Mouse (Mus musculus) common myeloid progenitor, adult 5-6 weeks (primary cell): ENCODE results near the gene Elp1. TPM values are rescaled to one million over a fixed set of nuclear protein-coding genes. Genes with fewer than 3 reads are reported as not detected.

Experiments
- ATAC-seq: replicated peaks from 2 replicates; pipeline ENCODE4 v1.8.0; 2016; ENCODE audit warnings: low read depth, mild to moderate bottlenecking, moderate TSS enrichment, inconsistent platforms; ENCODE audit not compliant: poor library complexity, severe bottlenecking
- total RNA-seq: library from RNA; stranded (forward); fragments of 200-1000, 187-1606 nt; gene quantifications from 2 replicates; pipeline ENCODE4 v1.2.3, GENCODE M21; 2017

The Elp1 gene
- 34.9 and 42.8 TPM in 2 replicates for total RNA-seq

DNA sequence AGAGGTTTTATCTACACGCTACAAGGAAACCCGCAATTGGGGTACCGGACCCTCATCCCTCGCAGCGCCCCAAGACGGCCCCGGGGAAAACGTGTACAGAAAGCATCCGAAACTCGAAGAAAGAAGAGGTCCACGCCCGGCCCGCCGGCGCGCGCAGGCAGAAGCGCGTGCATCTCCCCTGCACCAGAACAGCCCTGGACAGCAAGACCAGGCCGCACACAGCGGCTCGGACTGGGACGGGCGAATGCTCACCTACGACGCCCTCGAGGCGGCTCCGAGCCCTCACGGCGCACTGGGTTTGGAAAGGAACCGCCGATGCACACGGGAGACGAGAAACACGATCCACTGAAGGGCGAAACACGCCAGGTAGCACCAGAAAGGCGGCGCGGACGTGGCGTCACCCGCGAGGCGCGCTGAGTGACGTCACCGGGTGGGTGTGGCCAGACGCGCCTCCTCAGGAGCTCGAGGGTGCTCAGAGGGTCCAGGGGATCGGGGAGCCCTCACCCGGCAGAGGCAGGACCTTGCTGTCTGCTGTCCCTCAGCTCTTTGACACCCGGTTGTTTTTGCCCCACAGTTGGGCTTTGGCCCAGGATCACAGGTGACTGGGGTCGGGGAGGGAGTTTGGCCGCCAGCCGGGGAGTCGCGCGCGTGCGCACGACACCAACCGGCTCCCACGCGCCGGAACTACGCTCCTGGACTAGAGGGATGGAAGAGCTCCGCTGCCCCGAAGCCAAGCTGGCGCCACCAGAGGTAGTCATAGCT, at the start of gene Elp1, which contains the start of gene Fam206a:
TSS of gene Elp1 (minus strand) at position 425 of the 762 bp plus-strand sequence.
TSS of gene Fam206a (plus strand) at position 439 of the 762 bp plus-strand sequence.
- ATAC-seq = peak; percentile 96

GRCm38 (mm10) chr4:56850724-56851123, 48.6 kb upstream of the Elp1 start:
- no peak for ATAC-seq

DNA sequence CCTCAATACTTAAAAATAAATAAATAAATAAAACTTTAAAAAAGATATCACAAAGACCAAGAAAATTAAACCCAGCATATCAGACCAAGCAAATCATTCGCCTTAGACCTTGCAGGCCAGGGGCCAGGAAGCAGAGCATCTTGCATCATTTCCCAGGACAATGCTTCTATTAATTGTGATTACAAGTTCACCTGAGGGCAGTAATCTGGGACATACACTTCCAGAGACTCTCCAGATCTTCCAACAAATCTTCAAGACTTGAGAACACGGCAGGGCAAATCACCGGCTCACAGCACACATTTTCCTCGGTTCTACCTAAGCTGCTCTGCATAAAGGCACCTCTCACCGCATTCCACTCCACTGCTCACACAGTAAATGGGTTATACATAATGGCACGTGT, 45.9 kb upstream of the Elp1 start:
- ATAC-seq = no peak

DNA sequence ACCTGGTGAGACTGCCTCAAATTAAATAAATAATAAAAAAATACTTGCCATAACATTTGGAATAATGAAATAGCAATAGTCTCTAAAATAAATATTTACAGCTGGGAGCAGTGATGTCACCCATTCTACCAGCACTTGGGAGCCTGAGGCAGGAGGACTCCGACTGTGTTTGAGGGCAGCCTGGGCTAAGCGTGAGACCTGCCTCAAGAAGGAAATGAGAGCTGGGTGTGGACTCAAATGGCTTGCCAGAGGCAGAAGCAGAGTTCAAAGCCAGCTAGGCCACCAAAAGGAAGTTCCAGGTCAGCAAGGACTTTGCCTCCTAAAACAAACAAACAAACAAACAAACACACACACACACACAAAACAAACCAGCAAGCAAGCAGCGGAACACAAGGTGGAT, 45.3 kb upstream of the Elp1 start:
- ATAC-seq = no peak

DNA sequence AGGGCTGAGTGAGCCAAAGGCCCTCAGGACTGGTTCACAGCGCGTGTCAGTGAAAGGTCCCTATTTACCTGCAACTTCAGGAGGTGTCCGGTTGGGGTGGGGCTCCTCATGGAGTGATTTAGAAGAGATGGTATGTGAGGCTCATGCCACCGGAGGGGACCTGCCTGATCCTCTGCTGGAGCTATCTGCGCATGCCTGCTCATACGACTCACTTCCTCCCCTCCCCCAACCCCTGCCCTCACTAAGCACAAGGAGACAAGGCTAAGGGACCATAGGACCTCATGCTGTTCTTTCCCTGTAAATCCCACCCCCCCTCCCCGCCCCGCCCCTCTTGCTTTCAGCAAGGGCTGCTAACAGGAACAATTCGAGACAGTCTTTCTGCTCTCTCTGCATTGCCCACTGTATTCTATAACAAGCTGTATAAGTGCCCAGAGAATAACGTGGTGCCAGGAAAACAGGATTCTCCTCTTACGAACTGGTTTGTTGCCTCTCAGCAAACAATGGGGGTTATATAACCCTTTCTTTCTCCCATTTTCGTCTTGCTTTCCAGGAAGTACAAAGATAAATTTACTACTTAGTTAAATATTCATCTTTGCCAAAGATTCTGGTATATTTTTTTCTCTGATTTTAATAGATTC, 43.9 kb upstream of the Elp1 start:
- no peak for ATAC-seq

DNA sequence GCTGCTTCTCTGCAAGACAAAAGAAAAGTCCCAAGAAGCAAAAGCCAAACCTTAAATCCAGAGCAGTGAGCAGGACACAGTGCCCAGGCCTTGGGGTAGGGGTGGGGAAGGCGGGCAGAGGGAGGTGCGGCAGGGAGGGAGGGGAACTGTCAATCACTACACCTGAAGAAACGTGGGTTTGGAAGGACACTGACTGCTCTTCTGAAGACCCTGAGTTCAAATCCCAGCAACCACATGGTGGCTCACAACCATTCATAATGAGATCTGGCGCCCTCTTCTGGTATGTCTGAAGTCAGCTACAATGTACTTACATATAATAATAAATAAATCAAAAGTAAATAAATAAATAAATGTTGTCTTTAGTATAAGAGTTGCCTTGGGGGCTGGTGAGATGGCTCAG, 42.8 kb upstream of the Elp1 start:
- ATAC-seq = no peak

DNA sequence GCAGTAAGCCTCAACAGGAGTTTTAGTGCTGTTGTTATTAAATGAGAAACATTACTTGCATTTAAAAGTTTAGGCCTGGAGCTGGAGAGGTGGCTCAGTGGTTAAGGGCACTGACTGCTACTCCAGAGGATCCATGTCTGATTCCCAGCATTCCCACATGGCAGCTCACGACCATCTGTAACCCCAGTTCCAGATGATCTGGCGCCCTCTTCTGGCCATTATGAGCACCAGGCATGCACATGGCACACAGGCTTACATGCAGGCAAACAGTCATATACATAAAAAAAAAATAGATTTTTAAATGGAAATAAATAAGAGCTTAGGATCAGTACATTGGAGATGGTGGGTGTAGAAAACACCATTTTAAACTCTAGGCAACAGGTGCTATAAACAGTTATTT, 41.8 kb upstream of the Elp1 start:
- ATAC-seq = no peak

DNA sequence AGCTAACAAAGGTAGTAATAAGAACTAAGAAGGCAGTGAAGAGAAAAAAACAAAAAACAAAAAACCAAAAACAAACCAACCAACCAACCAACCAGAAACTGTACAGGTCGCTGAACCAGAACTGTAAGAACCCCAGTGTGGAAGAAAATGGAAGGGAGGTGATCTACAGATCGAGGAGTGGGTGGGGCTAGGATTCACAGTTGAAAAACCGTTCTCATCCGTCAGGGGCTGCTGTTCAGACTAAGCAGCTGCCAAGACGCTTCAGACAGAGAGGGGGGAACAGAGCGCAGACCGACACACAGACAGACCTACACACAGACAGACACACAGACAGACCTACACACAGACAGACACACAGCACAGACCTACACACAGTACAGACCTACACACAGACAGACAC, 40.4 kb upstream of the Elp1 start:
- no peak for ATAC-seq

- ATAC-seq = no peak
These were observed 38.2 kb upstream of the Elp1 start for GRCm38 (mm10) chr4:56840297-56840696.

- ATAC-seq = no peak
These were observed 35.5 kb upstream of the Elp1 start for GRCm38 (mm10) chr4:56837661-56838060.

GRCm38 (mm10) chr4:56831998-56832397, 29.9 kb upstream of the Elp1 start:
- ATAC-seq = no peak

DNA sequence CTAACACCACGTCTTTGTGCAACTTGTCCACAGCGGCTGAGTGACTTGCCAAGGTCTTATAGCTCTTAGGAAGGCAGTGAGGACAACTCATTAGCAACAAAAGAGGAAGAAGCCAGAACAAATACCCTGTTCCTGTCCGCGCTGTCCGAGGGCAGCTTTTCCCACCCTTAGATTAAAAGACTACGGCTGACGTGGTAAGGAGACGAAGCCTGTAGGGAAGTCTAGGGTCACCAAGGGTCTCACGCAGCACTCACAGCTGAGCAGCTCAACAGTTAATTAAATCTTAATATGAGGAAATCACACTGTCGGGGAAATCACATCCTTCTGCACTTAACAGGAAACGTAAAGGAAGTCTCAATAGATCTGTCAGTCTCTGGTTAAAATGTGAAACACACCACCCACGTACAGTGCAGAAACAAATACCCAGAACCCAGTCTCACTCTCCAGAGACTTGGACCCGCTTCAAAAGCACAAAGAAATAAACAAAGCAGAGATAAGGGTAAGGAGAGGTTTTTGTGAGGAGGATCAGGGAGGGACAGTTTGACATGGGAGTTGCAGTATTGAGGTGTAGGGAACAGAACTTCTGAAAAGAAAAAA, 29.0 kb upstream of the Elp1 start:
- no peak for ATAC-seq

DNA sequence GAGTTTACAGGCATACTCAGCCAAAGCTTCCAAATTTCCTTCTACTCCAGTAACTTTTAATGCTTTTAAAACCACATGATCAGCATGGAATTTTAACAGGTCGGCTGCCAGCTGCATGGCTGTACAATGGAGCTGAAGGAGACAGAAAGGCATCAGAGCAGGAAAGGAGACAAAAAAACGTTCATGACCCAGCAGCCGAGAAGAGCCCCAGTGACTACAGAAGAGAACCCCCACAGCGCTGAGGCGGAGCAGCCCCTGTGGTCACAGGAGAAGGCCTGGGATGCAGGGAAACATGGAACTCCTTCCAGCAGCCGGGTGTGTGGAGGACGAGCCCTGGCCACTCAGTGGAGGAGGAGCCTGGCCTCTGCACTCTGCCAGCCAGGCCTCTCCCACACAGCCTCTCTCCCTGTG, 27.4 kb upstream of the Elp1 start:
- ATAC-seq = no peak

GRCm38 (mm10) chr4:56828932-56829331, 26.8 kb upstream of the Elp1 start:
- no peak for ATAC-seq

- ATAC-seq = no peak
These were observed 22.1 kb upstream of the Elp1 start for GRCm38 (mm10) chr4:56824231-56824630.

DNA sequence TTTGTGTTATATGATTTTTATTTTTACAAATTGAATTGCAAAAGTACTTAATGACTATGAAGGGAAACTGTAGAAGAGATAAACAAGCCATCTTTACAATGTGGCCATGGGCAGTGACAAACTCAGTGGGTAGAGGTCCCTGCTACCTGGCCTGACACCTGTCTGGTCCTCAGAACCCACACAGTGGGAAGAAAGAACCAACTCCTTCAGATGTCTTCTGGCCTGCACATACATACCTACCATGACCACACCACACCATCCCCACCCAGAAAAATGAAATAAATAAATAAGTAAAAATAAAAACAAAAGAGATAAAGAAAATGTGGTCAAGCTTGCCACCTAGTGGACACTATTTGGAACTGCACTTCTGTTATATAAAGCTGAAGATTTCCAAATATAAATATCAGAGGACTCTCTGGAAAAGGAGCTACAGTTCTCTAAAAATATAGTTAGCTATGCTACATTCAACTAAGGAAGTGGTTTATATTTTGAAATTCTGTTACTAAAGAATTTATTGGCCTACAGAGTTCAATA, 18.0 kb upstream of the Elp1 start:
- no peak for ATAC-seq

DNA sequence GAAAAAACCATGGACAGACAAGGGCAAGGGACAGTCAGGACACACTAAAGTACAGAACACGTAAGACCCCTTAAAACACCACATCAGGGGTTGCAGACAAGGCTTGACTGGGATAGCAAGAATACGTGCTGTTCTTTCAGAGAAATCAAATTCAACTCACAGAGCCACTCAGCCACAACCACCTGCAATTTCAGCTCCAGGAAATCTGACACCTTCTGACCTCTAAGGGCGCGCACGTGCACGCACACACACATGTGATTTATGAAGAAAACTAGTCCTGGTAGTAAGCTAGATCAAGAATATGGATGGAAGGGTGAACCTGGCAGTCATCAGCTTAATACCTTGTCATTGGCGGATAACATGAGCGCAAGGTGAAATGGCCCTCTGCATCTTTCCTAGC, 13.0 kb upstream of the Elp1 start:
- ATAC-seq = no peak

GRCm38 (mm10) chr4:56812096-56812495, 10.0 kb upstream of the Elp1 start:
- ATAC-seq = no peak

- no peak for ATAC-seq
These were observed 9.5 kb upstream of the Elp1 start for GRCm38 (mm10) chr4:56811642-56812041.

DNA sequence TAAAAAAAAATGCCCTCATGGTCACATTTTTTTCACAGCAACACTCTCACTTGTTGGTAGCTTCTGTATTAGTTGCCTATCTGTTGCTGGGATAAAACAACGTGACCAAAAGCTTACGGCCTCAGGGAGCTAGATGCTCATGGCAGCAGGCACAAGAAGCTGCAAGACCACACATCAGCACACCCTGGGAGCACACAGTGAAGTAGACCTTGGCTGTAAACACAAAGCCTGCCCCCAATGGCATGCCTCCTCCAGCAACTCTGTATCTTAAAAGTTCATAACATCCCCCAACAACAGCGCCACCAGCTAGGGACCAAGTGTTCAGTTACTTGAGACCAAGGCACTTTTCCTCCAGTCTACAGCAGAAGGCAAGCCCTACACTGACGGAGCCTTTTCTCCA, 6.9 kb upstream of the Elp1 start:
- no peak for ATAC-seq

- ATAC-seq = no peak; the same call in 1 of the 2 replicates
These were observed 579 bp upstream of the Elp1 start for GRCm38 (mm10) chr4:56802669-56803150.
